Mouse (Mus musculus) ovary, postnatal 14 days (tissue): ENCODE data around the gene Ccm2l.

Source experiments
- DNase-seq: peaks from one replicate; pipeline ENCODE4 v3.0.0; 2022; ENCODE audit warnings: low spot score

Gene Ccm2l

DNA sequence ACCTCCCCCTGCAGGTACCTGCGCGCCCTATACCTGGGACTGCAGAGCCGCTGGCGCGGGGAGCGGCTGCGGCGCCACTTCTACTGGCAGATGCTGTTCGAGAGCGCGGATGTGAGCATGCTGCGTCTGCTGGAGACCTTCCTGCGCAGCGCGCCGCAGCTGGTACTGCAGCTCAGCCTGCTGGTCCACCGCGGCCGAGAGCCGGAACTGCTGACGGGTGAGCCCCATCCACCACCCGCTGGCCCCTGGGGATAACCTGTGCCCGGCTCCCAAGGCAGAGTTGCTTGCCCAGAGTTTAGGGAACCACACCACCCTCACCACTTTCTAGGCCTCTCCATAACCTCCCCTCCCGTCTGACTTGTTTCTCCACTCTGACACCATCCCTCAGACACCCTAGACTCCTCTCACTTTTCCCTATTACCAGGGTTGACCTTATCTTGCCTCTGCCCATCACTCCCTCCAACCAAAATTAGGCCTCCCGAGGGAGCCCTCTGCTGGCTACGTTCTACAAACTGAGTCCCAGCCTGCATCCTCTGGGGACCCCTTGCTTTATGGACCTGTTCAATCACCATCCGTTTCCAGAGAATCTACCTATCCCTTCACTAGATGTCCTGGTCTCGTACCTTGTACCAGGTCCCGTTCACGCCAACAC is 12.9 kb upstream of the Ccm2l start:
- no peak for DNase-seq

DNA sequence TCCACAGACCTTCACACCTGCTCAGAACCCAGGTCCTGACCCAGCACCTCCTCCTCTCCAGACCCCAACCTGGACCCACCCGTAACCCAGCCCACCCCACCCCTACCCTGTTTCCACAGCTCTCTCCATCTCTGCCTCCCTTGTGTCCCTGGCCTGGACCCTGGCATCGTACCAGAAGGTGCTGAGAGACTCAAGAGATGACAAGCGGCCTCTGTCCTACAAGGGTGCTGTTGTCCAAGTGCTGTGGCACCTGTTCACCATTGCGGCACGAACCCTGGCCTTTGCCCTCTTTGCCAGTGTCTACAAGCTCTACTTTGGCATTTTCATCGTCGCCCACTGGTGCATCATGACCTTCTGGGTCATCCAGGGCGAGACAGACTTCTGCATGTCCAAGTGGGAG is 11.9 kb upstream of the Ccm2l start:
- DNase-seq, result no peak

DNA sequence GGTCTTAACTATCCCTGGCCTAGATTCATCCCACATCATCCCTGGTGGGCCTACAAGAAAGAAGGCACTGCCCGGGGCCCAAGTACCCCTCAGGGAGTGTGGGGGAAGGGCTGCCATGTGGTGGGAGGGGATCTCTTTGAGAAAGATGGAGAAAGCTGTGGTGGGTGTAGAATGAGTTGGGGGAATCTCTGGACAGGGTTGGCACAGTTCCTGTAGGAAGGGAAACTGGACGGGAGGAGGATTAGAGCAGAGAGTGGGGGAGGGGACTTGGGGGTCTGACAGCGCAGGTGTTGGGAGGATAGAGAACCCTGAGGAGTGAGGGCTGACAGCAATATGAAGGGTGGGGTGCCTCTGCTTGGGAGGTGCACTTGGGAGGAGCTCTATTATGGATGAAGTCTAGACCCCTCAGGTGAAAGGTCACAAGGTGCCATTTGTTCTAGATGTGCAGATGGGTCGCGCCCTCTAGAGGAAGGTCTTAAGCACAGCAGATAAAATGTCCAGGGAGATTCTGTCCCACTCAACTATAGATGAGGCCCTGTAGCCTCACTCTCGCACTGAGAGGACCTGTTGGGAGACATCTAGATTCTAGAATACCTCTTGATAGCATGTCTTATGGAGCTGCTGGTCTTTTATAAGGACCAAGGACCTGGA is 10.4 kb upstream of the Ccm2l start:
- no peak for DNase-seq

DNA sequence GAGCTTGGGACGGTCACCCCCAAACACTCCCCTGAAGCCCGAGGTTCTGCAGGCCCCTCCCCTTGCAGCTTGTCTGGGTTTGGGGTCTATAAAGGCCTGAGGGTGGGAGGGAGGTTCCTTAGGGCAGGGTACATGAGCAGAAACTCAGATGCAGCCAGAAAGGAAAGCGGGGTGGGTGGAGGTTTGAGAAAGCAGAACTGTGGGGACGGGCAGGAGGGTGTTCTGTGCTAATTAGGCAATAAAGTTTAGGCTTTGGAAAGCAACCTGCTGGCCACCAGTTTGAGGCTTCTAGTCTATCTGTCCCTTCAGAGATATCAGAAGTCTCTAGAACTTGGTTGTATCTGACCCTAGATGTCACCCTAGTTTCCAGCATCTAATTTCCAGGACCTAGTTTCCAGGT is 7.4 kb upstream of the Ccm2l start:
- no peak for DNase-seq

DNA sequence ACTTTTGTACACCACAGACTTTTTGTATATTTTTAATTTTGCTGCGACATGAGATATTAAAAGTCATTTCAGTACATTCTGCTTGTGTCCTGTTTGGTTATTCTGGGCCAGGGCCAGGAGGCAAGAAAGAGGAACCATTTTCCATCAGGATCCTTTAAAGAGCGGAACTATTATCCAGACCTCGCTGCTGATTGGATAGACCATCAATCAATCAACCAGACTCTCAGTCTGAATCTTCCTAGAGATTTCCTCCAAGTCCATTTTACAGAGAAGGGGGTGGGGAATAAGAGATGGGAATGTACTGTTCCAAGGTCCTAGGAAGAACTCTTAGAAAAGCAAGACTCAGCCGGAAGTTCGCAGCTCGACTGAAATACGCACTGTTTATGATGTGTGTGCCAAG is 5.5 kb upstream of the Ccm2l start:
- no peak for DNase-seq

DNA sequence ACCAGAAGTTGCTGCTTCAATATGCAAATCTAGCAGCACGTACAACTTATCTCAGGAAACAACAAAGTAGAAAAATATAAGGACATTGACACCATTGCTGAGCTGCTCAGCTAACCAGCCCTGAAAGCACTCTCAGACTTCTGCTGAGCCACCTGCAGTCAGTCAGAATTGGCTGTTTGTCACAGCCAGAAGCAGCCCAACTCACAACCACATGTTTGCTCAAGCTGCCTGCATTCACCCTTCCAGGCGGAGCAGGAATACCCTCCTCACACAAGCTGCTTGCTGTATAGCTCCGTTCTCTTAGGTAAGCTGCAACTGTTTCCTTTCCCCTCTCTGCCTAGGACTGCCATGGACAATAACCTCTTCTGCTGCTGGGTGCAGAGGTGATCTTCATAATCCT is 2.4 kb upstream of the Ccm2l start:
- DNase-seq, result no peak

DNA sequence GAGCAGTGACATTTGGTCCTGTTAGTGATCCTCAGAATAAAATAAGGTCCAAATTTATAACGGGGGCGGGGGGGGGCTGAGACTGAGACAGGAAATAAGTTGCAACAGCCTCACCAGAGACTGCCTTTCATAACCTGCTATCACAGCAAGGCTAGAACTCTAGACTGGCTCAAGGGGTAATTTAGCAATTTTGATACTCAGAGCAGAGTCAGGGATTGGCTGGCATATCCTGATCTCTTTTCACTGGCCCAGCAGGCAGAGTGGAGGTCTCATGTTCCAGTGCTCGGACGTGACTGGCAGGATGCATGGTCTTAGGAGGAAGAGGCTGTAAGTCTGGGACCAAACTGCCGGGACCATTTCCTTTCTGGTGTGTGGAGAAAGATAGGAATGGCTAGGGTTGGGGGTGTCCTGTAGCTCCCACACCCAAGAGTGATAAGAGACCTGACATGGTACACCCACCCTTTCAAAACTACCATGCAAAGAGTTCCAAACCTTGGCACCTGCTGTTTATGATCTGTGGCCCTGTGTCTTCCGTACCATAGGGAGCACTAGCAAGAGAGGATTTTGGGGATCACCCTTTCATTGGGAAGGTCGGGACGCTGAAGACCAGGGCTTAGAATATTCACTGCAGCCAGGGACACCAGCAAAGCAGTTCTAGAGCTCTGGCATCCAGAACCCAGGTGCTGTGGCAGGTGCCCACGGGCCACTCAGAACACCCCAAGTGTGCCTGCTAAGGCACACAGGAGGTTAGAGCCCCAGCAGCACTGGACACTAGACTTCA is 1.4 kb upstream of the Ccm2l start:
- DNase-seq, result no peak

DNA sequence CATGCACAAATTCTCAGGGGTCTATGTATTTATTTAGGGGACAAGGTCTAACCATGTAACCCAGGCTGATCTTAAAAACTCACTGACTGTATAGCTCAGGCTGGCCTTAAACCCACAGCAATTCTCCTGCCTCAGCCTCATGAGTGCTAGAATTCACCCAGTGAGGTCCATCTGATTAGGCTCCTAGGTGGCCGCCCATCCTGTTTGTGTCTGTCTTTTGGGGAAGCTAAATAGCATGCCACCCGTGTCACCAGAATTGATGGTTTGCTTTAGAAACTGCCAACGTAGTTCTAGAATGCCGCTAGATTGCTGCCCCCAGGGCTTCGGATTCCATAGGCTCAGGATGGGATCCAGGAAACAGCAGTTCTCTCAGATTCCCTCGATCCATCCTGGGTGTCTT is 1.2 kb downstream of the Ccm2l start:
- DNase-seq, result no peak

DNA sequence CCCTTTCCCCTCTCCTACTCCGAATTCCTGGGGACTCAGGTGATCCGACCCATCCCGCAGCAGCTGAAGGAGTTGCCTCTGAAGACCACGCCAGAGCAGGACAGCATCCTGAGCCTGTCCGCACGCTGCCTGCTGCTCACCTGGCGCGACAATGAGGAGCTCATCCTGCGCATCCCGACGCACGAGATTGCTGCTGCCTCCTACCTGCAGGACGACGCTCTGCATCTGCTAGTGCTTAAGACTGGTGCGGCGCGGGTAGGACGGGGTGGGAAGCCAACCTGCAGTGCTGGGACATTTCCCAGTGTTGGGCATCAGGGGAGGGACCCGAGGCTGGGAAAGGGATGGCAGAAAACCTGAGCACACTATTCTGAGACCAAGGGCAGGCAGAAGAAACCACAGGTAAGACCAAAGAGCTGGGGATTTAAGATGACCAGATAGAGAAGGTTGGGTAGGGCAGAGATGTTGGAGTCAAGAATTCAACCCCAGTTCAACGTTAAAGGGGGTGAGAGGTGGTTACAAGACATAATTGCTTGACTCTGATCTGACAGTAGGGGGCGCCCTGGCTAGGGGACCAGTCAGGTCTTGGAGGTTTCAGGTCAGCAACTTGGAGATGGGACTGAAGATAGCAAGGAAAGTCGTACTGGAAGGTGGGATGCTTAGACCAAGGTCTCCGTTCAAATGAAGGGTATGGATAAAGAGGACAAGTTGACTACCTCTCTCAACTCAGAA is 5.2 kb downstream of the Ccm2l start:
- no peak for DNase-seq

DNA sequence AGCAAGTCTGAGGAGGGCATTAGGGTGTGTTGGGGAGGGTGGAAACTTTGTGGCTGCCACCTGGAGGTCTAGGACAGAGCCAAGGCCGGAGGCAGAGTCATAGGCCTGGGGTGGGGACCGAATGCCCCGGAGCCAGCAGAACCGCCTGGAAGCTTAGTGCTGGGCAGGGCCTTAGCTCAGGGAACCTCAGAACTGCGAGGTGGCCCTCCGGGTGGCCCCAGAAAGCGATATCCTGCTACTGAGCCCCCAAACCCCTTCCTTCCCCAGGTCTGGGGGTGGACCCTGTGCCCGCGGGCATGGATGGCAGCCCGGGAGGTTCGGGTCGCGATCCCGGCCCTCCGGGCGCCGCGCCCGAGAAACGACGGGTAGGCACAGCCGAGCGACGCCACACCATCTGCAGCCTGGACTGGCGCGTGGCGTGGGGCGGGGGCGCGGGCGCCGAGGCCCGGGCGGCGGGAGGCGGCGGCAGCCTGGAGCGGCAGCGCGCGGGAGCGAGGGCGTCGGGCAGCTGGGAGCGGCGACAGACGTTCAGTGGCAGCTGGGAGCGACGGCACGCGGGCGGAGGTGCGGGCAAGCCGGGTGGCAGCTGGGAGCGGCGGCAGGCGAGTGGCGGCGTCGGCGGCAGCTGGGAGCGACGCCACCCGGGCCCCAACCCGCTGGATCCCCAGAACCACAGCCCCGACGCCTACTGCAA is 5.9 kb downstream of the Ccm2l start:
- no peak for DNase-seq

DNA sequence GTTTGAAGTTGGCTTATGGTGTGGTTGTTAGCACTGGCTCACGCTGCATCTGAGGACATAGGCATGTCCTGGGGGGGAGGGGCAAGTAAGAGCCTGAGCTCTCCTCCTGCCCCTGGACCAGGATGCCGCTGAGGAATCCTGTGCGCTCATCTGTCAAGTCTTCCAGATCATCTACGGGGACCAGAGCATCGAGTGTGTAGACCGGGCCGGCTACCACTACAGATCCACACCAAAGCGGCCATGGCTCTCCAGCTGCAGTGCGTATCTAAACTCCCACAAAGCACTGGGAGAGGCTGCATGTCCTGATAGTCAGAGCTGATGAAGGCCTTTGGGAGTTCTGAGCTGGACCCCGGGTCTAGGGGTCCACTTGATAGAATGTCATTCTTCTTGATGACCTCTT is 8.9 kb downstream of the Ccm2l start:
- no peak for DNase-seq

DNA sequence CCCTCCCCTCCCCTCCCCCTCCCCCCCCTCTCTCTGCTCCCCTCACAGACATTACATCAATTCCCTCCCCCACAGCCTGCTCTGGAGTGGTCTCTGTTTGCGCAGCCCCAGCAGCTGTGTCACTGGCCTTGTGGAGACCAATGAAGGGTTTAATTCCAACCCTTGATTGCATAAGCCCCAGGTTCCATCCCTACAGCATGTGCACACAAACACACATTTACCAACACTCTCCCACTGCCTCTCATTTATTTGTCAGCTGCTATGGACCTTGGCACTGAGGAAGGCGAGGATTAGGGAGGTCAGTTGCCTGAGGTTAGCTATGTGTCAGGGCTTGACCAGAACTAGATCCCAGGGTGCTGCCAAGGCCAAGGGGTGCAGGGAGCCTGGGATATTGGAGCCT is 10.2 kb downstream of the Ccm2l start:
- DNase-seq, result no peak

DNA sequence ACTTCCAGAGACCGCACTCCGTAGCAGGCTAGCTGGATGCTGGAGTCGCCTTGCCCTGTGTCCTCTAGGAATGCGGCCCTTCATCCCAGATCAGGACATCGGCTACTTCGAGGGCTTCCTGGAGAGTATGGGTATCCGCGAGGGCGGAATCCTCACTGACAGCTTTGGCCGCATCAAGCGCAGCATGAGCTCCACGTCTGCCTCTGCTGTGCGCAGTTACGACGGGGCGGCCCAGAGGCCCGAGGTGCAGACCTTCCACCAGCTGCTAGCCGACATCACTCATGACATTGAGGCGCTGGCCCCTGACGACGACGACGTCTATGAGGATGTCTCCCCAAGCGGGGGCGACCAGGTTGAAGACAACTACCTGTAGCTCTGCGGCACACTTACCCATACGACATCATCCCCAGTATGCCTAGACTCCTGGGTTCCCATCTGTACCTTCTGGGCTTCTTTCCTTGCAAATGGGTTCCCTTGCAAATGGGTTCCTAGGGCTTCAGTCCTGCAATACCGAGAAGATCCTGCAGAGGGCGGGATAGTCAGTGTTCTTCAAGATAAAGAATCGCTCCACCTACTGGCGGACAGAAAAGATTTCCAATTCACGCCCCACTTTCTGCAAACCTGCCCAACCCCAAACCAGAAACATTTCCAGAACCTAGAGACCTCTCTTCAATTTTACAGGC is 15.2 kb downstream of the Ccm2l start:
- DNase-seq, result peak; percentile 74

DNA sequence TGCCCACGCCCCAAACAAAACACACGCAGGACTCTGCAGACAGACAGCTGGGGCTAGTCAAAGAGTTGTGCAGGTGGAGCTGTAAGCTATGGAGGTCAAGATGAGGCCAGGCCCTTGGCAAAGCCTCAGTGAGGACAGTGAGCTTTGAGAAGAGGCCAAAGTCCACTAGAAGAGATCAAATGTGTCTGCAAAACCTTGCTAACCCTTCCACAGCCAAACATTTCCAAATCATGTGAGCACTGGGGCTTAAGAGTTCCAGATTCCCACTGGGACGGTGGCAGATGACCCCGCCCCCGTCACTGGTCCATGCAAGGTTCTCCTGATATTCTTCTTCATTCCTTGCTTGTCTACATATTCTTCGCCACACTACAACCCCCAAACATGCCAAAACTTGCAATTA is 16.1 kb downstream of the Ccm2l start:
- no peak for DNase-seq

DNA sequence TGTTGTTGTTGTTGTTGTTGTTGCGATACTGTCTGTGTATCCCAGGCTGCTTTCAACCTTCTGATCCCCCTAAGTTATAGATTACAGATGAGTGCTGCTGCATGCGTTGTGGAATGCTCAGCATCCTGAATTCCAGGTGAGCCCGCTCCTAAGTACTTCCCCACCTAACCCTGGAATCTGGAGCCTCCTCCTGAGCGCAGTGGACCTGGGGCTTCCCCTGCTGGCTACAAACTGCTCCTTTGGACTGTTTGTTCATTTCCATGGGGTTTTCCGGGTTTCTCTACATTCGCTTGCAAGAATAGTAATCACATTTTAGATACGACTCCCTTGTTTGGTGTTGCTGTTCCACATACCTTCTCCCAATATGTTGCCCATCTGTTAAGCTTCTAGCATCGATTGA is 17.5 kb downstream of the Ccm2l start:
- no peak for DNase-seq

DNA sequence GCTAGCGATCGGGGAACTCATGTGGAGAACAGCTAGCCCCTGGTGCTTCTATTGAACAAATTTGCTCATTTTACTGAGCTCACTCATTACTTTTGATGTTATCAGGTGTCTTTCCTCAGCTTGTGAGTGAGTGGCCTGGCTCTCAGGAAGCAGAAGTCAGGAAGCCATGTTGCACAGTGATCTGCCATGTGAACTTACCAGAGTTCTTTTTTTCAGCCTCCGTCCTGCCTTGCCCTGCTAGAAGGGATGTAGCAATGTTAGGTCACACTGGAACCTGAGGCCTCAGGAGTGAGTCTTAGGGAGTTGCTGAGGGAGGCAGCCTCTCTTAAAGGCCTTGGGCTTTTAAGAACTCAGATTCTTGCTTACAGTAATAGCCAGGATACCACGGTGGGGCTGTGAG is 18.1 kb downstream of the Ccm2l start:
- DNase-seq, result no peak

DNA sequence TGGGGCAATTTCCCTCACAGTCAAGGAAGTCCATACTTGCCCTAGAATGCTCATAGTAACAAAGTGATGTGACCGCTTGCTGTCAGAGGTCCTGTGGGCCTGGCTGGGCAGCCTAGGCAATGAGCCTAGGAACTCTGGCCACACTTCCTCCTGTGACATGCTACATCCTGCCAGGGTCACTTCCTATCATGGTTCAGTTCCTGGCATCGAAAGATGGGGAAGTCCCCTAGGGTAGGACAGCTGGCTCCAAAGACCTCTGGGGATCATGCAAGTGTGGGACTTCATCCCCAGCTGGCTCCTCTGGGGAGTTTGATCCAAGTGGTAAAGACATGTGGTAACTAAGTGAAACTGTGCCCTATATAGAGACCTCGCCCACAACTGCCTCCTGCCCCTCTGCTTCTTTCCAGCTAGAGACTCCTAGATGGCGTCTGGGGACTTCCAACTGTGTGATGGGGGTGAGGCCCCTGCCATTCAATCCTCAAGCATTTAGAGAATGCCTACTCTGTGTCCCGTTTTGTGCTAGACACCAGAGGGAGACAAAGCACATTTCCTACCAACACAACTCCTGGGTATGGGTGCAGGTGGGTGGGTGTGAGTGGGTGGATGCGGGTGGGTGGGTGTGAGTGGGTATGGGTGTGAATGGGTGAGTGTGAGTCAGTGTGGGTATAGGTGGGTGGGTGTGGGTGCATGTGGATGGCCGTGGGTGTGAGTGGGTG is 18.7 kb downstream of the Ccm2l start:
- no peak for DNase-seq

DNA sequence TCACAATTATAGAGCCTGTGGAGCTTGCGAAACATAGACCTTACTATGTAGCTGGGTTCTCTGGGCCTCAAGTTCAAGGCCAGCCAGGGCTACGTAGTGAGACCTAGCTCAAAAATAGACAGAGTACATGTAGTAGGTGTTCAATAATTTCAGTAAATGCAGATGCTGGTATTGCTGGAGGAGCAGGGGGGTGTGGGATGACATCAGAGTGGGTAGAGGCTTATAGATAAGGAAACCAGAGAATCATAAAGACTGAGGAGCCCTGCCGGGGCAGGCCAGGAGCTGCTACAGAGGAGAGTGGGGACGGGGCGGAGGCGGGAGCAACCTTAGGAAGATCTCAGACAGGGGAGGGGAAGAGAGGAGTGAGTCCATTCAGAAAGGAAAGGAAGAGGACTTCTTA is 19.8 kb downstream of the Ccm2l start:
- DNase-seq, result no peak

DNA sequence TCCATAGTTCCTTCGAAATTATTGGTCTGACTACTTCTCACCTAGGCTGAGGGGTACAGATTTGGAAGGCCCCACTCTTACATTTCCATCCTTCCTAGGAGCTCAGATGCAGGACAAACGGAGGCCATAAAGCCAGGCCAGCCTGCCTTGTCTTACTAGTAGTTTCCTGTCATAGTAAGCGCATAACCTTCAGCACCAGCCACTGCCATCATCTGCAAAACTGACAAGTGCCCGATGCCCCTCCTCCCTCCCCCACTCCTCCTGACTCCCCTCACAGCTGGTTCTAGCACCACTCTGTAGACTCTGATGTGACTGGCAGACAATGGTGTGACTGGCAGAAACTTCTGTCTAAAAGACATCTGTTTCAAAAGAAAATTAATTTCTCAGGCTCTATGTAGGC is 20.4 kb downstream of the Ccm2l start:
- no peak for DNase-seq

DNA sequence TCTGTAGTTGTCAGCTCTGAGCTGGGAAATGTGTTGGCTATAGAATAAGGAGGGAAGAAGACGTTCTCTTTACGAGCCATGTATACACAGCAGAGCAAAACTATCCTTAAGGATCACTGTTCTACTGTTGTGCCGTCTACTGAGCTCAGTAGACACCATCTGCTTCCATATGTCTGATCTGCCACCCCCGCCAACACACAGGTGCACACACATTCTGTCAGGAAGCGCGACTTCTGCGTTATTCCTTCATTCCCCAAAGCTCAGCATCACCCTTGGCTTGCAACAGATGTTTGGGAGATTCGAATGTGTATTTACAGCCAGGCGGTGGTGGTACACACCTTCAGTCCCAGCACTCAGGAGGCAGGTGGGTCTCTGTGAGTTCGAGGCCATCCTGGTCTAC is 21.3 kb downstream of the Ccm2l start:
- no peak for DNase-seq

DNA sequence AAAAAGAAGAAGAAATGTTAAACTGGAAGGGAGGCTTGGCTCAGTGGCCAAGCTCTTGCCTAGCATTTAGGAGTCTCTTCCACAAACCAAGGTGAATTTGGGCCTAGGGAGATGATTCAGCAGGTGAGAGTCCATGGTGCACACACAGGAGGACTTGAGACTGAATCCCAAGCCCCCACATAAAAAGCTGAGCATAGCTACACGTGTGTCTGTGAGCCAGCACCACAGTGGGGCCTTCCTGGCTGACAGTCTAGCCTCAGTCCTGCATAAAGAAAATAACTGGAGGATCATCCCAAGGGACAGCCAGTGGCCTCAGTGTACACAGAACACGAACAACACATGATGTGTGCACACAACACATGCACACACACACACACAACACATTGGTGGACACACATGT is 23.6 kb downstream of the Ccm2l start:
- DNase-seq, result no peak
